Mouse (Mus musculus): Measurements from ENCODE around the gene Ppp1r37. TPM values are rescaled to one million over a fixed set of nuclear protein-coding genes. Genes with fewer than 3 reads are reported as not detected.

Gene Ppp1r37
- total and polyA plus RNA-seq, 2 experiments from 2014 or later = 28.1 to 127 TPM

- 90% methylated on average over 8 of the region's 8 CpGs for WGBS
- Histone ChIP-seq H3K27me3 (ENCODE audit: insufficient read depth, low read length) (no peaks in the 10 kb centered on the region), H3K4me1 (ENCODE audit: insufficient read depth, low read length) (peaks cover 4% of the 10 kb centered on the region), H3K9ac (replicated peaks; ENCODE audit: low read length, poor library complexity, severe bottlenecking) (no peak overlapping the region), H3K4me3 (ENCODE audit: low read depth, low read length) (no peak overlapping the region), H3K27ac (ENCODE audit: low read depth, low read length) (no peak overlapping the region), H3K36me3 (ENCODE audit: insufficient read depth, low read length) (peaks cover 30% of the 10 kb centered on the region), H3K4me2 (ENCODE audit: low read depth, low read length, poor library complexity, severe bottlenecking) (no peak overlapping the region), H3K9me3 (ENCODE audit: low read length) (no peaks in the 10 kb centered on the region)
- TF ChIP-seq CTCF (IDR thresholded peaks at IDR 0.05) = no peak
- ATAC-seq (ENCODE audit: low FRiP score) = no peak
- DNase-seq (ENCODE audit: low spot score) = no peak
Measured at GRCm38 (mm10) chr7:19567426-19567825, 4.5 kb upstream of the Ppp1r37 start.

- no peak overlapping the region for H3K4me3 ChIP-seq (ENCODE audit: low read depth, low read length)
- no peak overlapping the region for H3K4me2 ChIP-seq (ENCODE audit: low read depth, low read length, poor library complexity, severe bottlenecking)
- no peak overlapping the region for H3K9ac ChIP-seq (replicated peaks; ENCODE audit: low read length, poor library complexity, severe bottlenecking)
- peaks cover 30% of the 10 kb centered on the region for H3K36me3 ChIP-seq (ENCODE audit: insufficient read depth, low read length)
- 94% methylated on average over 2 of the region's 2 CpGs for WGBS
- no peak for ATAC-seq (ENCODE audit: low FRiP score)
- H3K27ac ChIP-seq (ENCODE audit: low read depth, low read length) = no peak overlapping the region
- H3K4me1 ChIP-seq (ENCODE audit: insufficient read depth, low read length) = no peaks in the 10 kb centered on the region; the same call in 1 of the 2 replicates
- no peak for TF ChIP-seq CTCF (IDR thresholded peaks at IDR 0.05)
- H3K9me3 ChIP-seq (ENCODE audit: low read length) = no peaks in the 10 kb centered on the region
- no peaks in the 10 kb centered on the region for H3K27me3 ChIP-seq (ENCODE audit: insufficient read depth, low read length)
- no peak for DNase-seq (ENCODE audit: low spot score)
Measured at GRCm38 (mm10) chr7:19565803-19566202, 2.9 kb upstream of the Ppp1r37 start.

GRCm38 (mm10) chr7:19564455-19564854 is 1.6 kb upstream of the Ppp1r37 start:
- no peak overlapping the region for H3K4me2 ChIP-seq (ENCODE audit: low read depth, low read length, poor library complexity, severe bottlenecking)
- no peaks in the 10 kb centered on the region for H3K27me3 ChIP-seq (ENCODE audit: insufficient read depth, low read length)
- no peak for ATAC-seq (ENCODE audit: low FRiP score)
- WGBS = 93% methylated on average over 4 of the region's 4 CpGs
- H3K4me1 ChIP-seq (ENCODE audit: insufficient read depth, low read length) = peaks cover 9% of the 10 kb centered on the region
- no peak overlapping the region for H3K27ac ChIP-seq (ENCODE audit: low read depth, low read length)
- no peak overlapping the region for H3K9ac ChIP-seq (replicated peaks; ENCODE audit: low read length, poor library complexity, severe bottlenecking)
- H3K9me3 ChIP-seq (ENCODE audit: low read length) = no peaks in the 10 kb centered on the region
- TF ChIP-seq CTCF (IDR thresholded peaks at IDR 0.05) = peak; percentile 38
- H3K36me3 ChIP-seq (ENCODE audit: insufficient read depth, low read length) = peaks cover 23% of the 10 kb centered on the region
- H3K4me3 ChIP-seq (ENCODE audit: low read depth, low read length) = no peak overlapping the region
- DNase-seq (ENCODE audit: low spot score) = no peak

- Histone ChIP-seq H3K4me2 (ENCODE audit: low read depth, low read length, poor library complexity, severe bottlenecking) (no peak overlapping the region), H3K27ac (ENCODE audit: low read depth, low read length) (no peak overlapping the region), H3K9ac (replicated peaks; ENCODE audit: low read length, poor library complexity, severe bottlenecking) (no peak overlapping the region)
Measured at GRCm38 (mm10) chr7:19563884-19564283, 1.0 kb upstream of the Ppp1r37 start.

GRCm38 (mm10) chr7:19561765-19562642 is 872 bp downstream of the Ppp1r37 start:
- ATAC-seq (ENCODE audit: low FRiP score) (peak; percentile 87), DNase-seq (ENCODE audit: low spot score) (peak; percentile 99)
- Histone ChIP-seq H3K36me3 (ENCODE audit: insufficient read depth, low read length) (peaks cover 23% of the 10 kb centered on the region), H3K4me2 (ENCODE audit: low read depth, low read length, poor library complexity, severe bottlenecking) (peak overlapping the region; percentile 95), H3K9me3 (ENCODE audit: low read length) (no peaks in the 10 kb centered on the region), H3K9ac (replicated peaks; ENCODE audit: low read length, poor library complexity, severe bottlenecking) (peak overlapping the region; percentile 96), H3K27ac (ENCODE audit: low read depth, low read length) (peak overlapping the region; percentile 94), H3K4me1 (ENCODE audit: insufficient read depth, low read length) (peaks cover 13% of the 10 kb centered on the region), H3K4me3 (ENCODE audit: low read depth, low read length) (peak overlapping the region; percentile 90), H3K27me3 (ENCODE audit: insufficient read depth, low read length) (no peaks in the 10 kb centered on the region)
- no peak for TF ChIP-seq CTCF (IDR thresholded peaks at IDR 0.05)
- WGBS = under 1% methylated on average over 101 of the region's 102 CpGs

More at GRCm38 (mm10) chr7:19563884-19564283, 1.0 kb upstream of the Ppp1r37 start:
- no peak for TF ChIP-seq CTCF (IDR thresholded peaks at IDR 0.05)
- no peak for DNase-seq (ENCODE audit: low spot score)
- ATAC-seq (ENCODE audit: low FRiP score) = no peak
- Histone ChIP-seq H3K36me3 (ENCODE audit: insufficient read depth, low read length) (peaks cover 20% of the 10 kb centered on the region), H3K27me3 (ENCODE audit: insufficient read depth, low read length) (no peaks in the 10 kb centered on the region), H3K4me3 (ENCODE audit: low read depth, low read length) (no peak overlapping the region), H3K4me1 (ENCODE audit: insufficient read depth, low read length) (peaks cover 13% of the 10 kb centered on the region), H3K9me3 (ENCODE audit: low read length) (no peaks in the 10 kb centered on the region)
- WGBS = 85% methylated on average over 3 of the region's 3 CpGs

- peaks cover 13% of the 10 kb centered on the region for H3K4me1 ChIP-seq (ENCODE audit: insufficient read depth, low read length)
- peak overlapping the region; percentile 95 for H3K4me2 ChIP-seq (ENCODE audit: low read depth, low read length, poor library complexity, severe bottlenecking)
- peak overlapping the region; percentile 96 for H3K9ac ChIP-seq (replicated peaks; ENCODE audit: low read length, poor library complexity, severe bottlenecking)
- TF ChIP-seq CTCF (IDR thresholded peaks at IDR 0.05) = no peak
- ATAC-seq (ENCODE audit: low FRiP score) = no peak
- peak overlapping the region; percentile 94 for H3K27ac ChIP-seq (ENCODE audit: low read depth, low read length)
- WGBS = under 1% methylated on average over 11 of the region's 11 CpGs
- peak overlapping the region; percentile 90 for H3K4me3 ChIP-seq (ENCODE audit: low read depth, low read length)
- H3K27me3 ChIP-seq (ENCODE audit: insufficient read depth, low read length) = no peaks in the 10 kb centered on the region
- H3K36me3 ChIP-seq (ENCODE audit: insufficient read depth, low read length) = peaks cover 21% of the 10 kb centered on the region
- DNase-seq (ENCODE audit: low spot score) = no peak
- H3K9me3 ChIP-seq (ENCODE audit: low read length) = no peaks in the 10 kb centered on the region
Measured at GRCm38 (mm10) chr7:19561431-19561764, 1.5 kb downstream of the Ppp1r37 start.
